12 mouse cellular contexts compared by ENCODE assay signal in the genomic region with DNA sequence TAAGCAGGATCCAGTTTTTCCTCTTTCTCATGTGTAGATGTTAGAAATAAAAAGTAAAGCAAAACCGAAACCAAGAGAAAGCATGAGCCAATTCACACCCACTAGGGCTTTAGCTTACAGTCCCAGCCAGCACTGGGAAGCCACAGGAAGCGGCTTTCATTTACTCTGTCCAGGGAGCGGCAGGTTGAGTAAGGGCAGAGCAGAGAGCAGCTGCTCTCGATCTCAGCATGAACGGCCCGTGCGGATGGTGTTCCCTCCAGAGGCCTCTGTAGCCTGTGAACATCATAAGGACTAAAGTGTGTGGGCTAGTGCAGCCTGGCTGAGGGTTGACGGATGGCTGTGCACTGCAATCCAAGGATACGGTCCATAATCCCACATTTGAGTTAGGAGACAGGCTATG. TPM values are rescaled to one million over a fixed set of nuclear protein-coding genes. Genes with fewer than 3 reads are reported as not detected.
DNase-seq lines count a peak whose midpoint lies in the region; ATAC-seq lines count a peak whose summit lies in the region.
"Had no signal": no experiment of that assay in that cellular context is flagged by ENCODE, and none has a peak within 500 bp of the region (broad histone marks: within the 10 kb centered on the region; RNA-seq: fewer than 3 reads in every experiment).

No protein-coding gene starts in this region.

- 48% methylated on average over 9 of the region's 9 CpGs for WGBS in liver, embryonic 12.5 days (ENCODE audit: insufficient replicate concordance)
- 89% methylated on average over 9 of the region's 9 CpGs for WGBS in forebrain, embryonic 10.5 days

- no peaks in the 10 kb centered on the region for H3K36me3 ChIP-seq in liver, embryonic 12.5 days
- peaks cover 79% of the 10 kb centered on the region for H3K36me3 ChIP-seq in forebrain, embryonic 10.5 days (replicated peaks)

- peak; percentile 23 for DNase-seq in adrenal gland, postnatal 10 days
- no peak for DNase-seq in adrenal gland, postnatal 4 days (ENCODE audit: low spot score in 2 of 2)
- DNase-seq in liver = peak; percentile 9
- DNase-seq in heart, postnatal 10 days = peak; percentile 14 to 27
- peak; percentile 27 for DNase-seq in naive thymus-derived CD4-positive, alpha-beta T cell, adult 2 months (ENCODE audit: low read depth)
- no peak for DNase-seq in right cerebral cortex, postnatal 4 days
- DNase-seq in forebrain, embryonic 10.5 days (ENCODE audit: extremely low spot score, low spot score) = no peak
- DNase-seq: adrenal gland, adult 2 months; B cell, adult 2 months had no signal

- H3K27me3 ChIP-seq in liver, embryonic 12.5 days (replicated peaks) = no peaks in the 10 kb centered on the region
- H3K27me3 ChIP-seq in forebrain, embryonic 10.5 days (ENCODE audit: poor library complexity, severe bottlenecking) = no peaks in the 10 kb centered on the region
- H3K27me3 ChIP-seq: hindbrain, embryonic 12.5 days had no signal

- H3K4me2 ChIP-seq in liver, embryonic 12.5 days = no peak overlapping the region
- H3K4me2 ChIP-seq: hindbrain, embryonic 12.5 days had no signal

- no peaks in the 10 kb centered on the region for H3K9me3 ChIP-seq in liver, embryonic 12.5 days (replicated peaks)
- H3K9me3 ChIP-seq in forebrain, embryonic 10.5 days = no peaks in the 10 kb centered on the region
- H3K9me3 ChIP-seq: hindbrain, embryonic 12.5 days had no signal

- H3K27ac ChIP-seq in liver, embryonic 12.5 days = no peak overlapping the region
- no peak overlapping the region for H3K27ac ChIP-seq in forebrain, embryonic 10.5 days
- H3K27ac ChIP-seq: hindbrain, embryonic 12.5 days; liver, embryonic 14.5 days had no signal

- H3K4me1 ChIP-seq in liver, embryonic 12.5 days = no peaks in the 10 kb centered on the region
- peaks cover 7% of the 10 kb centered on the region; the same call in 1 of the 2 replicates for H3K4me1 ChIP-seq in forebrain, embryonic 10.5 days

- ATAC-seq in liver, embryonic 12.5 days = no peak

- intact Hi-C loops in heart, postnatal 10 days (cut with DNase I) = no loop called here

- H3K4me3 ChIP-seq in liver, embryonic 12.5 days = no peak overlapping the region
- no peak overlapping the region for H3K4me3 ChIP-seq in forebrain, embryonic 10.5 days
- H3K4me3 ChIP-seq: hindbrain, embryonic 12.5 days had no signal

- H3K9ac ChIP-seq in liver, embryonic 12.5 days = no peak overlapping the region
- H3K9ac ChIP-seq: hindbrain, embryonic 12.5 days; liver, embryonic 14.5 days had no signal

RNA-seq across cellular contexts. Expression of a gene that starts 25.5 kb away (rescaled TPM):
- total RNA-seq in adrenal gland, postnatal 10 days (2021) = 10 to 100 TPM; 41.7 to 43.4 TPM
- total RNA-seq in adrenal gland, postnatal 4 days (2021) = 10 to 100 TPM; 31.8 to 32.5 TPM
- polyA plus RNA-seq in liver, embryonic 12.5 days (2016; fragmentation: Nextera tagmentation; extraction: Ambion mirVana) = 1.2 and 1.3 TPM in 2 replicates
- 10 to 100 TPM; 30.8 to 37.5 TPM for total RNA-seq in heart, postnatal 10 days (2021)
- 0.56 and 0.58 TPM in 2 replicates for polyA plus RNA-seq in forebrain, embryonic 10.5 days (2016; fragmentation: Nextera tagmentation; extraction: Ambion mirVana)

Comparison
In these comparisons a context has a peak if more than half of its experiments do, and no peak if none do; other contexts are left out.
1. DNase-seq: peak in adrenal gland, postnatal 10 days (single experiment), liver (single experiment), heart, postnatal 10 days (2 of 2) and naive thymus-derived CD4-positive, alpha-beta T cell, adult 2 months (single experiment); none in adrenal gland, postnatal 4 days (0 of 2), right cerebral cortex, postnatal 4 days (single experiment) and forebrain, embryonic 10.5 days (single experiment).